Mouse (Mus musculus) embryonic facial prominence, embryonic 10.5 days (tissue): Measurements from ENCODE around the gene Stk35. TPM values are rescaled to one million over a fixed set of nuclear protein-coding genes. Genes with fewer than 3 reads are reported as not detected.
"Not testable (repeated sequence)": the region's sequence is repeated elsewhere in the genome, so short reads cannot be mapped to it uniquely, and the experiment has no call there.

Experiments used
- DNase-seq: peaks from one replicate; pipeline ENCODE4 v3.0.0-alpha.2; 2017; ENCODE audit warnings: low spot score
- H3K27ac ChIP-seq: fragments of 300-500 bp; sonication (generic); replicated peaks from 2 replicates; pipeline ENCODE4 v1.5.1; 2016; ENCODE audit warnings: mild to moderate bottlenecking
- H3K27me3 ChIP-seq: fragments of 300-500 bp; sonication (generic); replicated peaks from 2 replicates; pipeline ENCODE4 v1.6.1; 2016; ENCODE audit warnings: low read depth, mild to moderate bottlenecking; ENCODE audit not compliant: poor library complexity, severe bottlenecking
- H3K36me3 ChIP-seq: fragments of 300-500 bp; sonication (generic); replicated peaks from 2 replicates; pipeline ENCODE4 v1.6.1; 2016; ENCODE audit warnings: mild to moderate bottlenecking, moderate library complexity
- H3K4me1 ChIP-seq: fragments of 300-500 bp; sonication (generic); 2 replicates; pipeline ENCODE4 v1.6.1; 2016
- H3K4me3 ChIP-seq: fragments of 300-500 bp; sonication (generic); 2 replicates; pipeline ENCODE4 v1.5.1; 2016; ENCODE audit warnings: mild to moderate bottlenecking, moderate library complexity
- H3K9me3 ChIP-seq: fragments of 300-500 bp; sonication (generic); 2 replicates; pipeline ENCODE4 v1.6.1; 2016; ENCODE audit warnings: mild to moderate bottlenecking
- WGBS: fragments of 180-500 bp; shearing (Covaris S2); methylation state at CpG from one replicate; pipeline ENCODE4 v1.1.7; 2016; 5-methylcytosine and 5-hydroxymethylcytosine counted together
- polyA plus RNA-seq: library from polyadenylated mRNA; unstranded; fragments of >200 nt; fragmentation: Nextera tagmentation; extraction: Ambion mirVana; gene quantifications from 2 replicates; pipeline ENCODE4 v1.2.1, GENCODE M21; 2016

Stk35 gene
- polyA plus RNA-seq, 1 experiment from 2014 or later, result 11.7 TPM

DNA sequence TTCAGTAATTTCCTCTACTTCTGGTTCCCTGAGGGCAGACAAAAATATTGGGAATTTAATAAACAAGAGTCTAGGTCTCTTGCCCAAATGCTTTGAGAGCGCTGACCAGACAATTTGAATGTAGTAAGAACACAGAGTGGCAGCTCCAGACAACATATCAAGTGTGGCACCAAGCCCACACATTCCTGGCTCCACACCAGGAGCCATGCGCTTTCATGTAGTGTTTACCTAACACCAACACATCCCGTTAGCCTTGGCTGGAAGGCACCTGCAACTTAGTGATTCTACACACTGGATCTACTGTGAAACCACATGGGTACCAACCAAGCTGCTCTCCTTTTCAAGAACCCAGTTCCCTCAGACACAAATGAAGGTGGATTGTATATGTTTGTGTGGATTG is 45.5 kb downstream of the Stk35 start:
- Histone ChIP-seq H3K4me3 (no peak overlapping the region), H3K9me3 (no peaks in the 10 kb centered on the region), H3K27ac (no peak overlapping the region), H3K36me3 (no peaks in the 10 kb centered on the region), H3K27me3 (no peaks in the 10 kb centered on the region), H3K4me1 (no peaks in the 10 kb centered on the region)
- 88% methylated on average over 3 of the region's 3 CpGs for WGBS
- no peak for DNase-seq

DNA sequence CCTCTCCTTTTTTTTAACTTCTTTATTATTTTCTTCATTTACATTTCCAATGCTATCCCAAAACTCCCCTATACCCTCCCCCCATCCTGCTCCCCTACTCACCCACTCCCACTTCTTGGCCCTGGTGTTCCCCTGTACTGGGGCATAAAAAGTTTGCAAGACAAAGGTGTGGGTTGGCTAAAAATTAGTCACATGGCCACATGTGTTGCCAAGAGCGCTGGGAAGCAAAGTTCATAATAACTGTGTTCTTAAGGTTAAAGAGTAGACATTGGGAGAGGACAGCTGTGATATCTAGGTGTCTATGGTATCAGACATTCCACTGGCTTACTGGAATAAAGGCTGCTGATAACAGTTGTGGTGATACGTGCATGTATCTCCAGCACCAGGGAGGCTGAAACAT is 46.2 kb downstream of the Stk35 start:
- WGBS, result 88% methylated on average over 2 of the region's 2 CpGs
- no peak overlapping the region for H3K27ac ChIP-seq
- H3K36me3 ChIP-seq, result no peaks in the 10 kb centered on the region
- no peaks in the 10 kb centered on the region for H3K27me3 ChIP-seq
- H3K4me3 ChIP-seq, result no peak overlapping the region
- H3K4me1 ChIP-seq, result no peaks in the 10 kb centered on the region
- no peaks in the 10 kb centered on the region for H3K9me3 ChIP-seq
- DNase-seq, result no peak

DNA sequence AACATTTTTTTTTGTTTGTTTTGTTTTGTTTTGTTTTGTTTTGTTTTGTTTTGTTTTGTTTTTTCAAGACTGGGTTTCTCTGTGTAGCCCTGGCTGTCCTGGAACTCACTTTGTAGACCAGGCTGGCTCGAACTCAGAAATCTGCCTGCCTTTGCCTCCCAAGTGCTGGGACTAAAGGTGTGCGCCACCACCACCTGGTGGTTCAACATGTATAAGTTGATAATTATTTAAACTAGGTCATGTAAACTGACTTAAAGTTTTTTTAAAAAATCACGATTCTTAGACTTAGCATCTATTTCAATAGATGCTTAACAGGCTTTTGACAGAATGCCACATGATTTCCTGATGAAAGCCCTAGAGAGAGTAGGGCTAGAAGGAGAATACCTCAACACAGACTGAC is 48.8 kb downstream of the Stk35 start:
- not testable (repeated sequence) for H3K36me3 ChIP-seq, DNase-seq, H3K4me3 ChIP-seq, H3K27ac ChIP-seq, H3K27me3 ChIP-seq, H3K9me3 ChIP-seq, H3K4me1 ChIP-seq
- 88% methylated on average over 3 of the region's 3 CpGs for WGBS

DNA sequence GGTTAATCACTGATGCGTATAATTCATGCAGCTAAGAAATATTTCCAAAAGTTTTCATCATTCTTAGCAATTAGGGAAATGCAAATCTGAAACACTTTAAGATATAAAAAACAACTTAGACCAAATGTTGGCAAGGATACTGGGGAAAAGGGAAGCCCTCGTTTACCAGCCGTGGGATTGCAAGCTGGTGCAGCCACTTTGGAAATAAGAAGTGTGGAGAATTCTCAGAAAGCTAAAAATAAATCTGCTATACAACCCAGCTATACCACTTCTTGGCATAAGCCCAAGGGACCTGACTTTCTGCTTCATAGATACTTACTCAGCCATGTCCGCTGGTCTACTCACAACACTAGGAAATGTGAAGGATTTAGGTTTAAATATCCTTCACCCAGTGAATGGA is 51.2 kb downstream of the Stk35 start:
- Histone ChIP-seq H3K4me1 (no peaks in the 10 kb centered on the region), H3K27me3 (no peaks in the 10 kb centered on the region), H3K4me3 (no peak overlapping the region), H3K36me3 (no peaks in the 10 kb centered on the region), H3K27ac (no peak overlapping the region), H3K9me3 (no peaks in the 10 kb centered on the region)
- WGBS, result 90% methylated on average over 4 of the region's 4 CpGs
- no peak for DNase-seq

DNA sequence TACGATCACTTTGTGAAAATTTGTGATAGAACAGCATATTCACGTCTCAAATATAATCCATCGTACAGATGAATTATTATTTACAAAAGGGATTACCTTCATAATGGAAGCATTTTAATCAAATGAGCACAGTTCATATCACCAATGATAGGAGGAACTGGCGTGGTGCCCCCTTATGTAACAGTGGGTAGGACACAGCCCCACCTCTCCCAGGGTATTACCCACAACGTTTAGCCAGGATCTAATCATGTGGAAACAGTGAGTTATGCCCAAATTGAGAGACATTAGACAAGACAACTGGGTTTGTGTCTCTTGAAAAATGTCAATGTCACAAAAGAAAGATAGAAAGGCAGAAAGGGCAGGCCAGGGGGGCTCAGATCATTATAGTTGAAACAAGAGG is 62.9 kb downstream of the Stk35 start:
- no peak for DNase-seq
- H3K4me3 ChIP-seq, result no peak overlapping the region
- H3K27me3 ChIP-seq, result no peaks in the 10 kb centered on the region
- WGBS, result 86% methylated on average over 5 of the region's 5 CpGs
- no peaks in the 10 kb centered on the region for H3K36me3 ChIP-seq
- no peaks in the 10 kb centered on the region for H3K9me3 ChIP-seq
- no peaks in the 10 kb centered on the region for H3K4me1 ChIP-seq
- H3K27ac ChIP-seq, result no peak overlapping the region

DNA sequence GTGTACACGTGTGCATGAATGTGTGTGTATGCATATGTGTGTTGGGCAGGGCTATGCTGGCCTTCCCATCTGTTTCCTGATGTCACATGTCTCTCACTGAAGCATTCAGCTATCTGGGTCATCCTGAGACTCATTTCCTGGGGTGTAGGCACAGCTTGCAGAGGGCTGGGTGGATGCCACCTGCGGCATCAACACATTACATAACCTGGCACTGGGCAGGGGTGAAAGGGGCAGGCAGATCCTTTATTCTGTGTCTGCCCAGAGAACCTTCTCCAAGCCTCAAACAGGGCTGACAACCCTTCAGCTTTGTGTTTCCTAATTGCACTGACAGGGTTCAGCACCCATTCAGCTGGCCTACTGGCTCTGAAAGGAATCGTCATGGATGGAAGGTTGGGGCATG is 64.6 kb downstream of the Stk35 start:
- no peaks in the 10 kb centered on the region for H3K9me3 ChIP-seq
- H3K4me3 ChIP-seq, result no peak overlapping the region
- no peak for DNase-seq
- H3K36me3 ChIP-seq, result no peaks in the 10 kb centered on the region
- no peak overlapping the region for H3K27ac ChIP-seq
- H3K27me3 ChIP-seq, result no peaks in the 10 kb centered on the region
- H3K4me1 ChIP-seq, result no peaks in the 10 kb centered on the region
- 77% methylated on average over 3 of the region's 3 CpGs for WGBS

DNA sequence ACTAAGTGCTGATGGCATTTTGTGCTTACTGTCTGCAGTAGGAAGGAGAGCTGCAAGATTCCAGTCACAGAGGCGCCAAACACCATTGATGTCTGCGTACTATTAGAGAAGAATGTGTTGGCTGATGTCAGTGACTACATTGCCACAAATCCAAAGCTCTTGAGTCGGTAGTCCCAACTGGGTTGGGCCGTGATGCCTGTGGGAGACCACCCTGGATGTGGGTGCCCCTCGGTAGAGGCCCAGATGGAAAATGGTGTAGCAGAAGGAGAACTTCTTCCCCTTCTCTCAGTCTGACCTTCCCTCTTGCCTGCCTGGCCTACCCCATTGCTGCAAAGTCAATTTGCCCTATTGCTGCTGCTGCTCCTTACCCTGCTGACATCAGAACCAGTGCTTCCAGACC is 68.8 kb downstream of the Stk35 start:
- Histone ChIP-seq H3K4me3 (no peak overlapping the region), H3K27me3 (no peaks in the 10 kb centered on the region), H3K36me3 (no peaks in the 10 kb centered on the region), H3K9me3 (no peaks in the 10 kb centered on the region), H3K4me1 (no peaks in the 10 kb centered on the region), H3K27ac (no peak overlapping the region)
- no peak for DNase-seq
- WGBS, result 91% methylated on average over 5 of the region's 5 CpGs

DNA sequence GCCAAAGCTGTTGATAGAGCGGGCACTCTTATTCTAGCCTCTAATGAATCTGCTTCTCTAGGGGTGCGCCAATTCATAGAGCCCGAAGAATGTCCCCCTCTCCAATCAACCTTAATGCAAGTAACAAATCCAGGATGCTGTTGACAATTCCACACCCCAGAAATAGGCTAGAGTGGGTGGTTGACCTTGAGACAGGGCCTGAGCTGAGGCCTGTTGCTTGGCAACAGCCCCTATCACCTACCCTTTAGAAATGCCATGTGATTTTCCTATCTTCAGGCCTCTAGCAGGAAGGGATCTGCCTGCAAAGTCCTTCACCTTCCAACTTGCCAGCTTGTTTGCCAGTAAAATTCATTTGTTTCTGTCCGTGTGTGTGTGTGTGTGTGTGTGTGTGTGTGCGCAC is 70.9 kb downstream of the Stk35 start:
- Histone ChIP-seq H3K27ac (no peak overlapping the region), H3K36me3 (no peaks in the 10 kb centered on the region), H3K9me3 (no peaks in the 10 kb centered on the region), H3K27me3 (no peaks in the 10 kb centered on the region), H3K4me1 (no peaks in the 10 kb centered on the region), H3K4me3 (no peak overlapping the region)
- WGBS, result 89% methylated on average over 5 of the region's 5 CpGs
- DNase-seq, result no peak

DNA sequence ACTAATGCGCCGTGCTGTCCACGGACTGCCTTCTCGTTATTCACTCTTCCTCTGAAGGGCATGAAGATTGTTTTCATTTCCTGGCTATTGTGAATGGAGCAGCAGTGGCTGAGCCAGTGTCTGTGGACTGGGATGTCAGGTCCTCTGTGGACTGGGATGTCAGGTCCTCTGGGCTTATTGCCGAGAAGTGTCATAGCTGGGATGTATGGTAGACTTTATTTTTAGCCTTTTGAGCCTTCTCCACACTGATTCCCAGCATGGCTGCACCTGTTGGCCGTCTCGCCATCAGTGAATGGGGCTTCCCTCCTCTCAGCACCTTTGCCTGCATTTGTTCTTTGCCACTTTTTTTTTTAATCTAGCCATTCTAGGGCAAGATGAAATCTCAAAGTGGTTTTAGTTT is 71.8 kb downstream of the Stk35 start:
- no peak overlapping the region for H3K27ac ChIP-seq
- H3K9me3 ChIP-seq, result no peaks in the 10 kb centered on the region
- WGBS, result 88% methylated on average over 7 of the region's 7 CpGs
- no peaks in the 10 kb centered on the region for H3K36me3 ChIP-seq
- no peak for DNase-seq
- no peaks in the 10 kb centered on the region for H3K27me3 ChIP-seq
- no peak overlapping the region for H3K4me3 ChIP-seq
- H3K4me1 ChIP-seq, result no peaks in the 10 kb centered on the region

DNA sequence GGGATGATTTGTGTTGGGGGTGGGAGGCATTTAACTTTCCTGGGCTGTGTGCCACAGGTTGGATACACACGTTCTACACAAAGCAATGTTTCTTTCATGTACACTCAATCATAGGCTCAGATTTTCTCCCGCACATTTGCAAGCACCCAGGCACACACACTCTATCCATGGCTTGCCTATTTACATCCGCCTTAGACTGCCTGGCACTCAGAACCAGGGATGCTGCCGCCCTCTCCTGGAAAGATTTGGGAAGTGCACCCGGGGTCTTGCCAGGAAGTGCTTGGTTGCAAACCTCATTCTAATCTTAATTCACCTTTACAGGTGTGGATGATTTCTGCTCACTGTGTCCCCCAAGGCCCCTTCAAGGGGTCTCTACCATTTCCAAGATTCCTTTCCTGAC is 73.2 kb downstream of the Stk35 start:
- Histone ChIP-seq H3K27ac (no peak overlapping the region), H3K4me1 (no peaks in the 10 kb centered on the region), H3K27me3 (no peaks in the 10 kb centered on the region), H3K36me3 (no peaks in the 10 kb centered on the region), H3K4me3 (no peak overlapping the region), H3K9me3 (no peaks in the 10 kb centered on the region)
- 10% methylated on average over 5 of the region's 5 CpGs for WGBS
- DNase-seq, result peak; percentile 82

DNA sequence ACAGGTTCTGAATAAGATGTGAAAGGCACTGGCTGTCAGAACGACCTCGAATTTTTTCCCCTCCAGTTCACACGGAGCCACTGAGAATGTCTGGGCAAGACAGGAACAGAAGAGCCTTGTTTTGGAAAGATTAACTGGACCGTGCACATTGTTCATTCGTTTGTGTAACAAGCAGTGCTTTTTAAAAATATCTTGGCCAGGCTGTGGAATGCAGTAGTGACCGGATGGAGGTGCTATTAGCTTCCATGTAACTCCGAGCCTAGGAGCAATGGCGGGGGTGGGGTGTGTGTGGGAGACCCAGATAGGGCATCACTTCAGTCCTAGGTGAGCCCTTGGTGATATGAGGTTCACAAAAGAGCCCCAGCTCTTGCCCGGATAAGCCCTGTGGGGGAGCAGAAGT is 73.8 kb downstream of the Stk35 start:
- WGBS, result 62% methylated on average over 9 of the region's 9 CpGs
- Histone ChIP-seq H3K4me1 (no peaks in the 10 kb centered on the region), H3K4me3 (no peak overlapping the region), H3K36me3 (no peaks in the 10 kb centered on the region), H3K27me3 (no peaks in the 10 kb centered on the region), H3K9me3 (no peaks in the 10 kb centered on the region), H3K27ac (no peak overlapping the region)
- no peak for DNase-seq

DNA sequence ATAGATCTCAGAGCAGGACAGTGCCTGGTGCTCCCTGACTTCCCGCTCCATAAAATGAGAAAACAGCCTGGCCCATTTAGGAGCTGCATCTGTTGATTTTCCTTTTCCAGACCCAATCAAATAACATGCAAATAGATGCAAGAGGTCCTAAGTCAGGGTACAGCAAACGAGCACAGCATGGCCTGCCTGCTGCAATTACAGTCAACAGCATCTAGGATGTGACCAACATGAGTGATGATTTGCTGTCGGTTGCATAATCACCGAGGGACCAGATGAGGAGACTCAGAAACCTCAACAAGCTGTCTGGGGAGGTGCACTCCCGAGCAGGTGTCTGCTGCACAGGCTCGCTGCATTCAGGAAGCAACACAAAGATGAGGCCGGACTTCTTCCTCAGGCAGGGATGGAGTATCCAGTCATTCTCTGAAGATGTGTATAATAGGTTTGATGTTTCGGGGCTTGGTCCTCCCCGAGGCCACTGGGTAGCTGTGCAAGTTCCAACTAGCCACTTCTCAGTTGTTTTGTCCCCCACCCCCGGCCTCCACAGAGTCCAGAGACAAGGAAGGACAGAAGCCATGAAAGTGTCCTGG is 74.3 kb downstream of the Stk35 start:
- WGBS, result 79% methylated on average over 10 of the region's 10 CpGs
- DNase-seq, result no peak
- H3K27me3 ChIP-seq, result no peaks in the 10 kb centered on the region

DNA sequence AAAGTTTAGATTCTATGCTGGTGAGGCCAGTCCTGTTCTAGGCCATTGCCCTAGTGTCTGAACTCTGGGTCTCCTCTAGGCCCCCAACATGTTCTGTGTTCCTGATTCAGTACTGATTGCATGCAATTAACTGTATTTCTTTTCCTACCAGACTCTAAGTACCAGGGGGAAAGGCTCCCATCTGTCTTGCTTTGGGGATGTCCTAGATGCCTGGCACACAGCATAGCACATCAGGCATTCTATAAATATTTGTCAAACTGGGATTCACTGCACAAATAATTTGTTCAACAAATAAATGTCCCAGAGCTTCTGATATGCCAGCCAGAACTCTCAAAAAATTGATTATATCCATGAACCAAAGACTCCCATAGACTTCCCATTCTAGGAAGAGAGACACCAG is 76.6 kb downstream of the Stk35 start:
- H3K27me3 ChIP-seq, result no peaks in the 10 kb centered on the region
- no peak overlapping the region for H3K27ac ChIP-seq
- no peaks in the 10 kb centered on the region for H3K36me3 ChIP-seq
- H3K4me1 ChIP-seq, result no peaks in the 10 kb centered on the region
- no peaks in the 10 kb centered on the region for H3K9me3 ChIP-seq
- no peak for DNase-seq
- H3K4me3 ChIP-seq, result no peak overlapping the region

More for the DNA sequence above, 74.3 kb downstream of the Stk35 start:
- Histone ChIP-seq H3K9me3 (no peaks in the 10 kb centered on the region), H3K27ac (no peak overlapping the region), H3K4me3 (no peak overlapping the region), H3K36me3 (no peaks in the 10 kb centered on the region), H3K4me1 (no peaks in the 10 kb centered on the region)

DNA sequence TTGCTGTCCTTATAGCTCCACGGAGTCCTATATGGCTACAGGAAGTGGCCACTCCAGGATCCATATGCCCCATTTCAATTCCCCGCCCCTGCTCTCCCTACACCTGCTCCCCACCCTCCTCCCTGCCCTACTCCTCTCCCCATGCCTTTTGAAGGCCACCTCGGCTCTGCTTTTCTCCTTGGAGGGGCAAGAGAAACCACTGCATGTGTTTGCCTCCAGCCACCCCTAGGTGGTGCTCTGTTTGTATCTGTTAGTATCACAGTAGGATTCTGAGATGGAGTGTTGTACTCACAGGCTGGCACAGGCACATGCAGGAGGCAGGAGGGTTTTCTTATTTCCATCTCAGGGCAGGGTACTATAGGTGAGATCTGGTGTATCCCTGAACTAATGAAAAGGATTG is 79.5 kb downstream of the Stk35 start:
- peak; percentile 56 for DNase-seq
- Histone ChIP-seq H3K4me1 (no peaks in the 10 kb centered on the region), H3K27ac (no peak overlapping the region), H3K36me3 (no peaks in the 10 kb centered on the region), H3K9me3 (no peaks in the 10 kb centered on the region), H3K27me3 (no peaks in the 10 kb centered on the region), H3K4me3 (no peak overlapping the region)
- 34% methylated on average over 3 of the region's 3 CpGs for WGBS
